Mouse (Mus musculus) induced T-regulatory cell, adult 2 months (primary cell): ENCODE measurements at regions not wholly inside any gene's neighbourhood (a gene's known extent, or its start where the extent isn't known, plus 50 kb on each side); places are given as distances from the start of the nearest gene placed in this dataset.

ENCODE experiments used
- DNase-seq: peaks from one replicate; pipeline ENCODE4 v3.0.0-alpha.2; 2012; ENCODE audit warnings: low read depth

DNA sequence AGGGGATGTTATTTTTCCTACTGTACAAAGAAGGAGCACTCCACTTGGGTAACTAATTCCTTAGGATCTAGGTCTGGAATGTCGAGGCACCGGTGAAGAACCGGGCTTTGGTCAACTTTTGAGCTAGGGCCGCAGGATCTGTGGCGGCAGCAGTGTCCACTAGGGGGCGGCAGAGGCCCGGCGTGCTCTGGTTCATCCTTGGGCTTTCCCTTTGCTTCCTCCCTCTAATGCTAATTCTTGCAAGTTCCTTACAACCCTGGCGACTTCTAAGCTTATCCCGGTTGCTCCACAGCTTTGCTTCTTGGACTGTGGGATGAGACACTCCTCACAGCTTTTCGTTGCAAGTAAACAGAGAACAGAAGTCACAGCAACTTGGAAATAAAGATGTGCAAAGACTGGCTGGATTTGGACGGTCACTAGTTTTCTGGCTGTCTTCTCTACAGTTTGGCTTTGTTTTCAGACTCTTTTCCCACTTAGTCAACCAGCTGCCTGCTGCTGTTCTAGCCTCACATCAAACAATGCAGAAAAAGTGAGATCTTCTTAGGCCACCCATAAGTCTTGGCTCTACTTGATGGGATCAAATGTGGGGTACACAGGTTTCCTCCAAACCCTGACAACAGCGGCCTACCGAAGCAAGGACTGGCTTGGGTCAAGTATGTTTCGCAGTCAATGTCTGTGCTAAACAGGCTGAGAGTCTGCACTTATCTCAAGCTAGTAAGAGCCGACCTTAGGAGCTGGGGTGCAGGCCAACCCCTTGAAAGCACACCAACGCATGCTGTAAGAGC, 51.2 kb upstream of the Tmem72 start:
- DNase-seq, result peak; percentile 38

DNA sequence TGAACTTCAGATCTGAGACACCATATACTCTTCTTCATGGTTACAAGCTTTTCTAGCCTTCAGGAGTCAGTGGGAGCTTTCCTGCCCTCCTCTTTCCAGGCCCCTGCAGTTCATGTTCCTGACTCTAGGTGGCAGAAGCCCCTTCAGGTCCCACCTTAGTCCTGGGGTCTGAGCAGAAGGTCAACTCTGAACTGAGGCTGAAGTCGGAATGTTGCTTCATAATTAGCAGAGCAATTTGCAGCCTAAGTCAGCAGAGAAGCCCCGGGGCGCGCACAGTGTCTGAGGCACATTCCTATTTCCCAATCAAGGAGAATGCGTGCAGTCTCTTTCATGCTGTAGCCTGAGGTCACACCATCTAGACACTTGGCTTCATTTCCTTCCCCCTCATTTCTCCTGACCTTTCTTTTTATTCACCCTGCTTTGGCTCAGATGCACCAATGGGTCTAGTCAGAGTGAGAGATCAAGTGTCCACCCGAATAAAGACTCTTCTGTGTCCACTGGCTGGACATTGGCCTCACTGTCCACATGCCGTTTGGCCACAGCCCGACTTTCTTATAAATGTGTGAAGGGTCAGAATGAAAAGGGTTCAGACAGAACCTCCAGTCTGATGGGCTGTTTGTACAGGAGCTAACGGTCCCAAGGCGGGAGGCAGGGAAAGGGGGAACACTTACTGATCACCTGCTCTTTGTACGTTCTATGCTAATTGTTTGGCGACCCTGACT, 58.4 kb upstream of the Tmem72 start:
- peak; percentile 3 for DNase-seq

DNA sequence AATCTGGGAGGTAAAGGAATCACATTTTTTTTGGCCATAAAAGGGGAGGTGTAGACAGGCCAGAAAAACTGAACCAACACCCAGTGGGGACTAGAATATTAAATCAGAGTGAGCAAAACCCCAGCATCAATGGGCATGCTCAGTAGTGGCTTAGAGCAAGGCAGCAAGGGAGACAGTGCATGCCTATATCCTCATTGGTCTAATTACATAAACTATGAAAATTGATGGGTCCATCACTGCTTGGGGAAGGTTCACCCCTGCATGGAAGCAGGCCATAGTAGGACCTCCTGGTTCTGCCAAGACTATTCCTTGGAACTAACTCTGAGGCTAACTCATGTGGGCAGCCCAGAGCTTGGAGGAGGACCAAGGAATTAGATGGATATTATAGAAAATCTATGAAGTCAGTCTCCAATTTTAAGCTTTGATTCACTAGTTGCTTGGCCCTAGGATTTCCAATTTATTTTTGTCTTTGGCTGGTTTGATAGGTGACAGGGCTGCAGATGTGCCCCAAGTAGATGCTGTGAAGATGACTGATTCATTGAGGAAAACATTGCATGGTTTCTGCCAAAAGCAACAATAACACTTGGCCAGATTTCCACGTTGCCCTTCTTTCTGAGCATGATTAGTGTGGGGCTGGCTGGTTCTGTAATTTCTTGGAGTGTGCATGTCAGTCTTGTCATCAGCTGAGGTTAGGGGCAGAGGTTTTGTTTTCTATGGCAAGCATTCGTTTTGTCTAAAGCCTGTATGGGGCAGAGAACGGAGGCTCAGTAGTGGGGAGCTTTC, 70.0 kb upstream of the Tmem72 start:
- DNase-seq, result no peak

DNA sequence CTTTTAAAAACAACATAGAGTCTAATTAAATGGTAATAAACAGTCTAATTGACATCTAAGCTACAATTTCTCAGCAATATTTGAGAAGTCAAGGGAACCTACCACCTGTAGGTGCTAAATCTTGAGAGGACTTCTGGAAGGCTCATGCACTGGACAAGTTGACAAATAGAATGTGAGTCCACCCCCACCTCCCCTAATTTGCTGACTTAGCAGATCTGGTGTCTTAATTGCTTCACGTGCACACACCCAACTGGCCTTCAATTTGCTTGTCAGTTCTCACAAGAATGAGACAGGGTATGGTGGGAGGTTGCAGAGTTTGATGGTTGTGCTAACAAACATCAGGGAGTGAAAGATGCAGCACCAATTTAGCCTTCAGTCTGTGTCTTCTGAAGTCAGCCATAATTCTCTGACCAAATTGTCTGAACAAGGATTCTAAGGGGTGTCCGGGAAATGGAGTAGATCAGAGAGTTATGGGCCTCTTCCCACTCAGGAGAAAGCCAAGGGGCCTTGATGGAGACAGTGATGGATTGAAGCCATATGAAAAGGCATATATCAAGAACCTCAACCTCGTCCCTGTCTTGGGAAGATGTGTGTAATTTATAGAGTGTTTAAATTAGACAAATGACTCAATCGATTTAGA, 76.7 kb upstream of the Tmem72 start:
- no peak for DNase-seq

DNA sequence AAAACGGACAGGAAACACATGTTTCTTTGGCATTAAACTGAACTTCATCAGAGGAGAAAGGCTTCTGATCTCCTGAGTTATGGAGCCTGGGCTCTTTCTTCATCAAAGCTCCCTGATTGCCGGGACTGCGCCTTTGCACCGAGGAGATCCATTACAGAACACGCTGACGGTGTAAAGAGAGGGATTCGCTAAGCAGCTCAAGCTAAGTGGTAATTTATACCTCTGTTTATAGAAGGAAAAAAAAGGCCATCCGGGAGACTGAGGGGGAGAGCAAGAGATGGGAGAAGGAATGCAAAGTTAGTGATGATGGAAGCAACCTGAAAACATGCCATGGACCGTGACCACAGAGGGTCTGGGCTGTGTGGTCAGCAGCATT, 77.2 kb upstream of the Tmem72 start:
- DNase-seq, result no peak

DNA sequence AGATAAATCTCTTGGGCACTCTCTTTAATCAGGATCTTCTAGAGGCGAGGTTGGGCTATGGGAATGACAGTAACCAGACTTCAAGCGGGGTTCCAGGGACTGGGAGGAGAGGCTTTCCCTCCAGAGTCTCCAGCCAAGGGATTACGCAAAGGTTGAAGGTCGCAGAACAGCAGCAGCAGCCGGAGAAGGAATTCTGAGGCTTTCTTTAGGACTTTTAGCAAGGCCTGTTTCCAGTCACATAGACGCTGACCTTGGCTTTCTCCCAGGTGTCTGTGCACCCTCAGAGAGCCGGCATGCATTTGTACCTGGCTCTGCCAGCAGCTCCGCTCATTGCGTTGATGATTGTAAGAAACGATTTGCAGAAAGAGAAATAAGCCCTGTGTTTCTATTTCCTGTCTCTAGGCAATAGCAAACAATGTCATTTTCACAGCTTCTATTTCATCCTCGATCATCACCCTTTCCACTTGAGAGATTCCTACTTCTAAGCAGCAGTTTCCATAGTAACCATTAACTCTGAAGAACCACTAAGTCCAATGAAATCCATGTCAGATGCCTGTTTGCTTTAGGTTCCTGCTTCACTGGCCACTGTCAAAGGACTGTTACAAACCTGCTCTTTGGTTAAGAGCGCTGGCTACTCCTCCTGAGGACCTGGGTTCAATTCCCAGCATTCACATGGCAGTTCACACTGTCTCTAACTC, 104.7 kb upstream of the Tmem72 start:
- no peak for DNase-seq

DNA sequence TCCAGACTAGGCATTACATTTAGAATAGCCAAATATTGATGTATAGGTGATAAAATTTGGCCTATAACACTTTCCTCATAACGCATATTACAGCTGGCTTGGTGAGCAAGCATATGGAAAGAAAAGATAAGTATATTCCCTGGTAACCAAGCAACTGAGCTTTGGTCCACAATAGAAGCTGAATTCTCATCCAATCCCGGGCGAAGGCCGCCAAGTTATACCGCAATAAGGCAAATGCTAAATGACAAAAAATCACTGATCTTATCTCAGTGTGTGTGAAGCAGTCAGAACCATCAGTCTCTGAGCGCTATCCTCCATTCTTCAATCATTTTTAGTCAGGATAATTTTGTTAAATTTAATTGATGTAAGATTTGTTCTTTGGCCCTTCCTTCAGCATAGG, 105.9 kb upstream of the Tmem72 start:
- DNase-seq, result no peak

DNA sequence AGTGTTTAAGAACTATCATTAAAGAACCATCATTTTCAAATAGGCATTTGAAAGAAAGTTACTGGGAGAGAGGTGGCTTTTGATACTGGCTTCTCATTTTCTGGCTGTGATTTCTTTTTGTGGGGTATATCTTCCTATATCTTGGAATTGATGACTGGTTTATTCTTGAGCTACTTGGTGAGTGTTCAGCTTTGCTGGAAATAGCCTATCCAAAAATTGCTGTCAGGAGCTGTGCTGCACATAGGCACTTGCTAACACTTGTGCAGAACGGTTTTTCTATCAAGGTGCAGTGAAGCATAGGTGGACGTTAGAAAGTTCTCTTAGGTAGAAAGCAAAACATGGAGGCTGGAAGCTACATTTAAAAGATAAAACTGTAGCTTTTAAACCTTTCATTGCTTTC, 108.9 kb upstream of the Tmem72 start:
- DNase-seq, result no peak

DNA sequence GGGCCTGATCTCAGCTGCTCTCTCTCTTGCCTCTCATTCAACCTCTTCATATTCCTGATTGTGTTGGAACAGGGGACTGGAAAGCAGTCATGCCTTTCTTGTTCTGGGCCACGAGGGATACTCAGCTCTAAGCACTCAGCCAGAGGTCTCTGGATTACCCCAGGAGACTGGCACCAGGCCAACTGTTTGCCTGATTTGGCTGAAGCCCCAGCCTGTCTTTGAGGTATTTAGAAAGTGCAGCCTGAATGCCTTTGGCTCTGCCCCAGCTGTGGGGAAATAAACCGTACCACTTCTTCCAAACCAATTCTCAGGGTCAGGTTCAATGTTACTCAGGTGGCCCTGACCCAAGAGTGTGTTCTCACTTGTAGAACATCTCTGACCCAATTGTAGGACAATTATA, 112.6 kb upstream of the Tmem72 start:
- no peak for DNase-seq

DNA sequence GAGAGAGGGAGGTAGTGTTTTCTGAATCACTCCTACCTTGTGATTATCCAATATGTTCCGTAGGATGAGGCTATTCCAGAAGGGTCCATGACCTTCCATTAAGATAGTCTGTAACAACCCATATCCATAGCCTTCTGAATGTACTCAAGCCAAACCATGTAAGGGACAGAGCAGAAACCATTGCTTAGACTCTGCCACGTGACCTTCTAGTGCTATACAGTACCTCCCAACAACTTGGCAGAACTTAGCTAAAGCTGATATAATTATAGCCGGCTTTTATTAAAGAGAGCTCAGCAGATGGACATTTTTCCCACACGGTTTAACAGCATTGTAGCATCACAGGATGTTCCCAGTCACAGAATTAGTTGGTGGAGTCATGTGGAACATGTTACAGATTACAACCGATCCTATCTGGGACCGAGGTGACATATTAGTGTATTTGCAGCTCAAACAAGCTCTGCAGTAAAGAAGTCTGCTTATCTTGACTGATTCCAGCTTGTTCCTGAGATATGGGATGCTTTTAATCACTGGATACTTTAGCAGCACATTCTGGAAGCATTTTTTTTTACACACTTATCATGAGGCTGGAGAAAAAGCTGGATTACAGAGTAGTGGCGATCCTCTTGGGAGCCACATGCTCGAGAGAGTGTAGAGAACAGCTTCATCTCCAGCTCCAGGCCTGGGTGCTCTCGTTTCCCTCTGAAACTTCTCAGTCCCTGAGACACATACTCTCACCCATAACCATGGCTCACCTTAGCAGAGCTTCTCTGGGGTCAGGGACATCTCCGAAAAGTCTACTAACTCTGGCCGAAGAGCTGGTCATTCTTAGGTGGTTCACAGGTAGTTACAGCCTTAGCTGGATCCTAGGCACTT, 129.5 kb upstream of the Tmem72 start:
- no peak for DNase-seq

DNA sequence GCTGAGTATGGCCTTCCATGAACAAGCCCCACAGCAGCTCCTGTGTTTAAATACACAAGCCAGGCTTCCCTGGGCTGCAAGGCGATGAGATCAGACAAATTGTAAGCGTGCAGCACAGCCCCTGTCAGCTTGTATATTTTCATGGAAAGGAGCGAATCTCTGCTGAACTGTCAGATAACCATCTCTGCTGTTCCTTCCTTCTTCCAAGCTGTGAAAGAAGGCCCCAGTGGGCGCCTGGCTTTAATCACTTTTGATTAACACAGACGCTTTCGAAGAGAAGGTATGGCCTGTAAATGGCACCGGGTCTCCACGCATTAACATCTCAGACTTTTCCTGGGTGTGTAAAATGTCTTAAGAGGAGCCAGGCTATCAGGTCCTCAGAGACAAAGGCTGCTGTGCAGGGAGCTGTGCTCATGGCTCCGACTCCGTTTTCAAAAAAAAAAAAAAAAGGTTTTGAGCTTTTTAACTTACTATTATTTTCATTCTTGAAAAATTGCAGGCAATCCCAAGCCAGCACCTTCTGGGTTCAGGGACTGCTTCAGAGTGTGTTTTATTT, 131.9 kb upstream of the Tmem72 start:
- no peak for DNase-seq

DNA sequence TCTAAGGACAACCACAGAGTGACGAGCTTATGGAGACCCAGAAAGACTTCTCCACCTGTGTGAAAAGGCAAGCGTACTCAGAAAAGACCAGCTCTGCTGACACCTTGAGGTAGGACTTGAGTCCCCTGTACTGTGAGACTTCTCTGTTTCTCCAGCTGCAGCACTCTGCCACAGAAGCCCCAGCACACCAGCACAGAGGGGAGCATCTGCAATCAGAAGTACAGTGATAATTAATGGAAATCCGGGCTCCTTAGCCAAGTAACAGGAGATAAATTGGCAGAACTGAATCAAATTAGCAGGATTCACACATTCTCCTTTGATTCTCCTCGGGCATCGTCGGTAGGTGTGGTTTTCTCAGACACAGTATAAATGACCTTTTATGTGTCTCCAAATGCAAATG, 137.3 kb upstream of the Tmem72 start:
- DNase-seq, result no peak

DNA sequence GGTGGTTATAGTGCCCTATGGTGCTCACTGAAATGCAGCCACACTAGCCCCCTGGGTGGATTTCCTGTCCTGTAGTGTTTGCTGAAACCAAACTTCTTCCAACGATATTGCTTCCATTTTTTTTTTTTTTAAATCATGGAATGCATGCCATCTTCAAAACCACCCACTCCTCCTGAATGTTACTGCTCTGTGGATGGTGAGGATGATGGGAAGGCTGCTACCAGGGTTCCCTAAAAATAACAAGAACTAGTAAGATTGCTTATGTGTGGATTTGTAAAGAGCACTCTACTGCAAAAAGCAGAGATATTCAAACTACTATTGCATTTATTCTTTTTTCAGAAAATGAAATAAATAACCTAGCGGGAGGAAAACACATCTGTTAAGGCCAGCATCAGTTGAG, 139.4 kb upstream of the Tmem72 start:
- no peak for DNase-seq

DNA sequence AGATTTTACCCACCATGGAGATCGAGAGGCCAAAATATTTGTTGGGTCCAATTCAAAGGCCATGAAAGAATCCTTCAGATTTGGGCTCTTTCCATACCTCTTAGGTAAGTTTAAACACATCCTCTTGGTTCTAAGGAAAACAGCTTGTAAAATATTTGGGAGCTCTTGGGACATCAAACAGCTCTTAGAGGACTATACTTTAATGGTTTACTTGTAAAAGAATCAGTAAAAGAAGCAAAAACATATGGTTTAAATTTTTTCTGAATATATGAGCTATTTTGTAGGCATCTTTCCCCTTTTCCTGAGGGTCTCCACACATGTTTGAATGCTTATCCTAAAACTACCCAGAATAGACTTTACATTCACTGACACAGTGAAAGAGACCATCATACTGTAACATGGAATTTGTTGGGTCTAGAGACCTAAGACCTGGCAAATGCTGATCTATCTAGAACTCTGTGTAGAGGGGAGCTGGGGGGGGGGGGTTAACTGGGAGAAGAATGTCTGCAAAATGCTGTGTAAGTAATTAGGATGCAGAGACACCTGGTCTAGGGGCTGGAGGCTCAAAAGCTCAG, 140.3 kb upstream of the Tmem72 start:
- no peak for DNase-seq

DNA sequence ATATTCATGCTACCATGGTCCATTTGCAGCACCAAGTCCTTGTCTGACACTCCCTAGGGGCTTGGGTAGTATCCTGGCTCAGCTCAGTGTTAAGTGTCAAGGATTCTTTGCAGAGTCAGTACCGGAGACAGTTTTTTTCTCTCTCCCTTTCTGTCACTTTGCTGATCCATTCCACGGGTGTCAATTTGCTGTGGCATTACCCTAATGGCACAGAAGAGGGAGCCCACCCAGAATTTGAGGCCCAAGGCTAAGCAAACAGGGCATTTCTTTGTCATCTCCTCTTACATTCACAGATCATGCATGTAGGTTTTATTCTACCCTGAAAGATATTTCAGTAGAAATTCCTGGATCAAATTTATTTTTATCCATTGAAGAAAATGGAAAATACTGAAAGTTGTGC, 146.4 kb upstream of the Tmem72 start:
- DNase-seq, result no peak

DNA sequence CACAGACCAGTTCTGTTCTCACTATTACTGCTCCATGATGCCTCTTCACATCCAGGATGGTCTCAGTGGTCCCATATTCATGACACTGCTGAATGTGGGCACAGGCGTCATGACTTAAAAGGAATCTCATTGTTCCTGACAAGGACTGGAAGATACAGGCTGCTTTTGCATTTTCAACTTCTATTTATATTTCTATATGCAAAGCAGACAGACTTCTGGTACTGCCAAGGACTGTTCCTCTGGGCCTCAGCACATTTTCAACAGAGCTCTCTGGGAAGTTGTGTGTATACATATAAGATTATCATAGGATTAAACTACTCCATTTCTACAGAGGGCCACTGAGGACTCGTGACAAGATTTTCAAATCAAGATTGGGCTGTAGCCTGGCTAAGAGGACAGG, 146.9 kb upstream of the Tmem72 start:
- DNase-seq, result no peak

DNA sequence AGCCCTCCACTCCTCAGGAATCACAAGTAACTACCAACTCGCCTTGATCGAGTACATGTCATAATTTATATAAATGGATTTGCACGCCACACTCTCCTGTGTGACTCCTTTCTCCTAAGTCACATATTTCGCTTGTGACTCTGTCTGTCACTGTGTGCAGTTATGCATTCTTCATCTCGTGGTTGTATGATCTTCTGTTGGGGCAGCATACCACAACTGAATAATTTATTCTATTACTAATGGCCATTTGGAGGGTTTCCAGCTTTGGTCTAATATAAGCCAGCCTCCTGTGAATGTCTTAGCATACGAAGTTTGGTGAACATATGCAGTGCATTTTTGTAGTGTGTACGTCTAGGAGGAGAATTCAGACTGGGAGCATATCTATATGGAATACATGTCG, 176.6 kb upstream of the Tmem72 start:
- DNase-seq, result no peak

DNA sequence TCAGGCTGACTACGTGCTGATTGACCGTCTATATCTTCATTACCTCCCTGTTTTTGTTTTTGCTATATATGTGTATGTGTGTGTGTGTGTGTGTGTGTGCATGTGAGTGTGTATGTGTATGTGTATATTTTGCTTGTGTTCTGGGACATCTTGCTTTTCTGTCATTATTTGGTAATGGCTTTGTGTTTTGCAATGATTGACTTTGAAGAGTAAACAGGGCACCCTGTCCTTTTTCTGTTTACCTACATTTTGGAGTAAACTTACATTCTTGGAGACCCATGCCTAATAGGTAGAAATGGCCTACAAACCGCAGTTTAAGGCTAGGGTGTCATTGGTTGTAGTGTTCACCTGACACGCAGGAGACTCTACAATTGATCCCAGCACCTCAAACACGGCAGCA, 177.5 kb upstream of the Tmem72 start:
- no peak for DNase-seq

DNA sequence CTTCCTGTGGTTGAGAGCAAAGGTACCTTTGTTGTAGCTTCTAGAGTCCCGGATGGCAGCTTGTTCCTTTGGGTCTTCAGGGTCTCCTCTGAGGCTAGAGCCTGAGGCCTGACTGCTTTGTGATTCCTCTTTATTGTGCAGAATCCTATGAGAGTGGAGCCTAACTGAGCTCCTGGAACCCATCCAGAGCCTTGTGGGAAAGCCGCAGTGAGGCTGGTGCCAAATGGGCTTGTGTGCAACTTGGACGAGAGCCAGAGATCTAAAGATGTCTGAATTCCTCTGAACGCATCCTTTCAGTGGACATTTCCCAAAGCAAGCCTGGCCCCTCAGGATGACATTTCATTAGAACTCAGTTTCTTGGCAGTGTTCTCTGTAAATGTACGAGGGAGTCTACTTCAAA, 178.4 kb upstream of the Tmem72 start:
- DNase-seq, result no peak

DNA sequence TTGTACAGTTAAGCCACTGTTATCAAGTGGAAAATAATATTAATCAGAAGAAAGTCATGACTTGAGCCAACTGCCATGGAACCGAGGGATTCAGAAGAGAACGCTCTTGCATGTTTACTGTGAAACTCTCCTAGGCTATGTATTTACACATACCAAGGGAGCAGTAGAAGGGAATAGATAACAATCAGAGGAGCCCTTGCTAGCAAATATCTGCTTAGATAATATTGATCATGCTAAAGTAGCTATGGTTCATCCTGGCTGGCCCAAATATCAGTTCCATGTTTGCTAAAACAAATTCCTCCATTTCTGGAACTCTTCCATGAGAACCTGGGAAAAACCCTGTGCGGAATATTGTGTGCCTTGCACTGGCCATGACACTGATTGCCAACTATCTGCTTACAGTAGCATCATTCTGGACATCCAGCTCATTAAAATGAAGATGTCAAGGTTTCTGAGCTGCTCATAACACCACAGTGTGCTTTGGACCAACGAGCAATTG, 179.5 kb upstream of the Tmem72 start:
- DNase-seq, result no peak
